Mouse (Mus musculus) lung, adult 2 months (tissue): ENCODE measurements around the gene Tsc22d1.

Experiments used
- CTCF ChIP-seq: fragments of 200-500 bp; IDR thresholded peaks from 2 replicates; pipeline ENCODE4 v1.5.1; 2011; ENCODE audit warnings: mild to moderate bottlenecking, low read length, control low read depth; ENCODE audit not compliant: insufficient read depth
- POLR2A ChIP-seq: fragments of 200-500 bp; IDR thresholded peaks from 2 replicates; pipeline ENCODE4 v1.6.1; 2011; ENCODE audit warnings: low read depth, mild to moderate bottlenecking, control low read depth, low read length, borderline replicate concordance; ENCODE audit errors: extremely low read depth

- TF ChIP-seq CTCF (no peak), POLR2A (no peak)
These were observed 6.0 kb downstream of the Tsc22d1 start for GRCm38 (mm10) chr14:76420726-76421125.
